Mouse (Mus musculus): ENCODE data around the gene Dctn3. TPM values are rescaled to one million over a fixed set of nuclear protein-coding genes. Genes with fewer than 3 reads are reported as not detected.
"Not testable (repeated sequence)": the region's sequence is repeated elsewhere in the genome, so short reads cannot be mapped to it uniquely, and the experiment has no call there.

Dctn3 gene
- polyA plus RNA-seq (2012) = 23.8 and 38.0 TPM in 2 replicates

DNA sequence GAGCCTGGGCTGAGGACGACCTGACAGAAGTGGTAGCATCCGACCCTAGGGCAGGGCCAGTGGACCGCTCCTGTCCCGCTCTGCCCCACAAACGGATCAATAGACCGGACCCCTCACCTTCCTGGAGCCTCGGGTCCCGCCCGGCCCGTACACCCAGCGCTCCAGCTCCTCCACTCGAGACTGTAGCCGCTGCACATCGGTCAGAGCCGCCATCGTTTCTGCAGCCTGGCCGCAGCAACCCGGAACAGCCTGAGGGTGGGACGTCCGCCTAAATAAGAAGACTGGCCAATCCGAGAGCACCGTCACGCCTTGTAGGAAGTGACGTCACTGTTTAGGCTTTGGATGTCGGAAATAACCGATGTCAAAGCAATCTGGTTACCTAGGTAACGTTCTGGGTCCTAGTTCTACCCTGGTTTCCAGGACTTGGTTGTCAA is at the start of gene Dctn3:
TSS of gene Dctn3 (minus strand) at position 253 of the 434 bp plus-strand sequence.
- peaks cover 4% of the 10 kb centered on the region for H3K9me3 ChIP-seq (ENCODE audit: control insufficient read depth, low read length)
- peaks cover 28% of the 10 kb centered on the region for H3K36me3 ChIP-seq (ENCODE audit: control insufficient read depth)
- H3K4me1 ChIP-seq (ENCODE audit: control insufficient read depth) = peaks cover 21% of the 10 kb centered on the region
- peaks cover 47% of the 10 kb centered on the region for H3K27me3 ChIP-seq (ENCODE audit: control insufficient read depth)
- TF ChIP-seq GATA1 (IDR thresholded peaks at IDR 0.05; ENCODE audit: low read length) = no peak
- no peak for TF ChIP-seq TAL1 (IDR thresholded peaks at IDR 0.05; ENCODE audit: low read length)
- peak within 1 kb of the TSS; percentile 73 for H3K4me3 ChIP-seq (replicated peaks)

DNA sequence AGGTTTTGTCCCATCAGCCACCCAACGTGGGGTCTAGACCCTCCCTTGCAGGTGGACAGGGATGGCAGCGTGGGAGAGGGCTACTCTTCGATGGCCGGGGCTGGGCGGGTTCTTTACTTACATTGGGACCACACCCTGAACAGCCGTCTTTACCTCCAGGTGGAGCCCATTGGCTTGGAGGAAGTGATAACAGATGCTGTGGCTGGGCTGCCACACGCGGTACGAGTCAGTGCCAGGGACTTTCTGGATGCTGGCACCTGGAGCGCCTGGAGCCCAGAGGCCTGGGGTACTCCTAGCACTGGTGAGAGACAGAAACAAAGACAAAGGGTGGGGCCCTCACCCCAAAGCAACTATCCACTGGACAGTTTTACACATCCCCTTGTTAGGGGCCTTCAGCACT is 44.3 kb upstream of the Dctn3 start:
- H3K36me3 ChIP-seq (ENCODE audit: control insufficient read depth); H3K27me3 ChIP-seq (ENCODE audit: control insufficient read depth); H3K9me3 ChIP-seq (ENCODE audit: control insufficient read depth, low read length); H3K4me1 ChIP-seq (ENCODE audit: control insufficient read depth); H3K4me3 ChIP-seq (replicated peaks): not testable (repeated sequence)

- peaks cover 19% of the 10 kb centered on the region for H3K4me1 ChIP-seq (ENCODE audit: control insufficient read depth)
- H3K4me3 ChIP-seq (replicated peaks); H3K36me3 ChIP-seq (ENCODE audit: control insufficient read depth); H3K27me3 ChIP-seq (ENCODE audit: control insufficient read depth); H3K9me3 ChIP-seq (ENCODE audit: control insufficient read depth, low read length): not testable (repeated sequence)
These were observed 40.2 kb upstream of the Dctn3 start for GRCm38 (mm10) chr4:41763176-41763575.

DNA sequence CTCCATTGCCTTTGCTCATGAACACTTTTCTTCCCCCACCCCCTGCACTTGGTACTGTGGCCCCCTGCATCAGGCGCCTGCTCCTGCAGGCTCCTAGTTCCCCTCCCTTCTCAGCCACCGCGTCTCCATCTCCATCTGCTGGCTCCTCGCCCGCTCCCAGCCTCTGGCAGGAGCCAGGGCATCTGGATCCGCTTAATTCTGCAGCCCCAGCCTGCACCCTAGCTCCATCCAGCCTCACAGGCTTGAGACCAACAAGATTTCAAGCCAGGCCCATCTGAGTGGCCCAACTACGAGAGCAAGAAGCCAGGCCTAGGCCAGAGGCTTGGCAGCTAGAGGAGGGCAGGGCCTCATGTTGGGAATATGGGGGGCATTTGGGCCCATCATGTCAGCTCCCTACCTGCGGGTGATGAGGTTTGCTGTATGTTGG is 39.7 kb upstream of the Dctn3 start:
- H3K9me3 ChIP-seq (ENCODE audit: control insufficient read depth, low read length); H3K4me3 ChIP-seq (replicated peaks); H3K36me3 ChIP-seq (ENCODE audit: control insufficient read depth); H3K27me3 ChIP-seq (ENCODE audit: control insufficient read depth): not testable (repeated sequence)
- peaks cover 19% of the 10 kb centered on the region for H3K4me1 ChIP-seq (ENCODE audit: control insufficient read depth)

GRCm38 (mm10) chr4:41762099-41762687 is 39.2 kb upstream of the Dctn3 start:
- Histone ChIP-seq H3K4me3 (replicated peaks) (no peak overlapping the region), H3K36me3 (ENCODE audit: control insufficient read depth) (peaks cover 12% of the 10 kb centered on the region), H3K4me1 (ENCODE audit: control insufficient read depth) (peaks cover 16% of the 10 kb centered on the region), H3K27me3 (ENCODE audit: control insufficient read depth) (no peaks in the 10 kb centered on the region), H3K9me3 (ENCODE audit: control insufficient read depth, low read length) (no peaks in the 10 kb centered on the region)
- TF ChIP-seq GATA1 (IDR thresholded peaks at IDR 0.05; ENCODE audit: low read length) (no peak), TAL1 (IDR thresholded peaks at IDR 0.05; ENCODE audit: low read length) (no peak)

DNA sequence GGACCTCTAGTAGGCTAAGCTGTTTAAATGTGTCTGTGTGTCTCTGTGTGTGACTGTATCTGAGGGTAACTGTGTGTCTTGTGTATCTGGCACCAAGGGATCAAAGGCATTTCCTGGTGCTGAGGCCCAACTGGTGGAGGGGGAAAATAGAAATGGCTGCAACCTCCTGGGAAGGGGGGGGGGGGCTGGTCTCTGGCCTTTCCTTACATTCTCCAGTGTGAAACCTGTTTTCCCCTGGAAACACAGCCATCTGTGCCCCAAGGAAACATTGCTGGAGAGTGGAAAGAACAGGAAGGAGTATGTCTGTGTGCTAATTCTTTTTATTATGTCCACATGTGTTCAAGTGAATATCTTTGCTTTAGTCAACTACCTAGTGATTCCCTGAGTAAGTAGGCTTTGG is 38.7 kb upstream of the Dctn3 start:
- Histone ChIP-seq H3K9me3 (ENCODE audit: control insufficient read depth, low read length) (no peaks in the 10 kb centered on the region), H3K4me1 (ENCODE audit: control insufficient read depth) (peaks cover 15% of the 10 kb centered on the region), H3K27me3 (ENCODE audit: control insufficient read depth) (no peaks in the 10 kb centered on the region), H3K36me3 (ENCODE audit: control insufficient read depth) (peaks cover 17% of the 10 kb centered on the region), H3K4me3 (replicated peaks) (no peak overlapping the region)
- no peak for TF ChIP-seq TAL1 (IDR thresholded peaks at IDR 0.05; ENCODE audit: low read length)
- no peak for TF ChIP-seq GATA1 (IDR thresholded peaks at IDR 0.05; ENCODE audit: low read length)

GRCm38 (mm10) chr4:41760911-41761310 is 37.9 kb upstream of the Dctn3 start:
- peak overlapping the region; percentile 43 for H3K4me3 ChIP-seq (replicated peaks)
- H3K4me1 ChIP-seq (ENCODE audit: control insufficient read depth) = peaks cover 22% of the 10 kb centered on the region
- no peak for TF ChIP-seq GATA1 (IDR thresholded peaks at IDR 0.05; ENCODE audit: low read length)
- TF ChIP-seq TAL1 (IDR thresholded peaks at IDR 0.05; ENCODE audit: low read length) = no peak
- H3K27me3 ChIP-seq (ENCODE audit: control insufficient read depth) = no peaks in the 10 kb centered on the region
- H3K36me3 ChIP-seq (ENCODE audit: control insufficient read depth) = peaks cover 19% of the 10 kb centered on the region
- no peaks in the 10 kb centered on the region for H3K9me3 ChIP-seq (ENCODE audit: control insufficient read depth, low read length)

GRCm38 (mm10) chr4:41760288-41760721 is 37.3 kb upstream of the Dctn3 start:
- TF ChIP-seq GATA1 (IDR thresholded peaks at IDR 0.05; ENCODE audit: low read length) (no peak), TAL1 (IDR thresholded peaks at IDR 0.05; ENCODE audit: low read length) (no peak)
- Histone ChIP-seq H3K4me1 (ENCODE audit: control insufficient read depth) (peaks cover 28% of the 10 kb centered on the region), H3K27me3 (ENCODE audit: control insufficient read depth) (no peaks in the 10 kb centered on the region)

GRCm38 (mm10) chr4:41759656-41760287 is 36.8 kb upstream of the Dctn3 start:
- TF ChIP-seq GATA1 (IDR thresholded peaks at IDR 0.05; ENCODE audit: low read length) (no peak), TAL1 (IDR thresholded peaks at IDR 0.05; ENCODE audit: low read length) (no peak)
- Histone ChIP-seq H3K4me3 (replicated peaks) (peak overlapping the region; percentile 30), H3K9me3 (ENCODE audit: control insufficient read depth, low read length) (no peaks in the 10 kb centered on the region), H3K36me3 (ENCODE audit: control insufficient read depth) (peaks cover 19% of the 10 kb centered on the region), H3K27me3 (ENCODE audit: control insufficient read depth) (no peaks in the 10 kb centered on the region), H3K4me1 (ENCODE audit: control insufficient read depth) (peaks cover 33% of the 10 kb centered on the region)

More at GRCm38 (mm10) chr4:41760288-41760721, 37.3 kb upstream of the Dctn3 start:
- Histone ChIP-seq H3K9me3 (ENCODE audit: control insufficient read depth, low read length) (no peaks in the 10 kb centered on the region), H3K4me3 (replicated peaks) (peak overlapping the region; percentile 43), H3K36me3 (ENCODE audit: control insufficient read depth) (peaks cover 19% of the 10 kb centered on the region)

DNA sequence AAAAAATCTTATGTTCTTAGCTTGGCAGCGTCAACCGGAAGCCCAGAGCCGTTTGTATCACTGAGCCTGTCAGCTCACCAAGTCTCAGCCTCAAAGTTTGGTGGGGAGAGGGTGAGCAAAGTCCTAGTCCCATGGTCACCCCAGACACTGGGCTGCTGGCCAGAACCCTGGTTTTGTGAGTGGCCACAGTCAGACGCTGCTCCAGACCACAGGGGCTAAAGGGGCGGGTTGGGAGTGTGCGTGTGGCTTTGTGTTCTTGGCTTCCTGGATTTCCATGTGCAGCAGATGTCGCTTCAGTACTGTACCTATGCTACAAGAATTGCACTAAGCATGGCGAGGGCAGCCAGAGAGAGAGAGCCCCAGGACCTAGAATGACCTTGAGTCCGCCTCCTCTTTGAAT is 36.2 kb upstream of the Dctn3 start:
- no peaks in the 10 kb centered on the region for H3K27me3 ChIP-seq (ENCODE audit: control insufficient read depth)
- no peak for TF ChIP-seq TAL1 (IDR thresholded peaks at IDR 0.05; ENCODE audit: low read length)
- no peak for TF ChIP-seq GATA1 (IDR thresholded peaks at IDR 0.05; ENCODE audit: low read length)
- no peak overlapping the region for H3K4me3 ChIP-seq (replicated peaks)
- no peaks in the 10 kb centered on the region for H3K9me3 ChIP-seq (ENCODE audit: control insufficient read depth, low read length)
- H3K4me1 ChIP-seq (ENCODE audit: control insufficient read depth) = peaks cover 35% of the 10 kb centered on the region
- peaks cover 19% of the 10 kb centered on the region for H3K36me3 ChIP-seq (ENCODE audit: control insufficient read depth)
